Mouse (Mus musculus): ENCODE measurements around the gene Zbtb24.

- TF ChIP-seq CTCF (IDR thresholded peaks at IDR 0.05; ENCODE audit: low read depth), result no peak
- no peak for TF ChIP-seq EP300 (IDR thresholded peaks at IDR 0.05; ENCODE audit: low read depth)
Measured at GRCm38 (mm10) chr10:41460501-41460900, 10.3 kb downstream of the Zbtb24 start.

Measured in liver, embryonic 14.5 days (tissue).